Mouse (Mus musculus) gastrocnemius, adult 8-10 months (tissue): ENCODE measurements around the gene Gucy2d. TPM values are rescaled to one million over a fixed set of nuclear protein-coding genes. Genes with fewer than 3 reads are reported as not detected.
A peak's percentile ranks its signal among the peaks of the same experiment; 100 is the strongest.

ENCODE experiments used
- DNase-seq, 2 experiments: peaks; one replicate each; pipeline ENCODE4 v3.0.0; 2022; ENCODE audit warnings: low spot score in 2 of 2
- total RNA-seq, 4 experiments: library from RNA; stranded (reverse); gene quantifications; 2 replicates each; pipeline ENCODE4 v1.2.4; 2022

Gene Gucy2d
- total RNA-seq: under 1 TPM in 1 of 4 experiments, not detected in 3; 0.17 TPM

GRCm38 (mm10) chr7:98439956-98440466, at the start of gene Gucy2d:
Gene Gucy2d (plus strand): TSS chr7:98440416.
- DNase-seq: no peak

- DNase-seq: peak in 1 of 2 experiments; percentile 17
Observed at GRCm38 (mm10) chr7:98390486-98390885, 49.7 kb upstream of the Gucy2d start.

DNA sequence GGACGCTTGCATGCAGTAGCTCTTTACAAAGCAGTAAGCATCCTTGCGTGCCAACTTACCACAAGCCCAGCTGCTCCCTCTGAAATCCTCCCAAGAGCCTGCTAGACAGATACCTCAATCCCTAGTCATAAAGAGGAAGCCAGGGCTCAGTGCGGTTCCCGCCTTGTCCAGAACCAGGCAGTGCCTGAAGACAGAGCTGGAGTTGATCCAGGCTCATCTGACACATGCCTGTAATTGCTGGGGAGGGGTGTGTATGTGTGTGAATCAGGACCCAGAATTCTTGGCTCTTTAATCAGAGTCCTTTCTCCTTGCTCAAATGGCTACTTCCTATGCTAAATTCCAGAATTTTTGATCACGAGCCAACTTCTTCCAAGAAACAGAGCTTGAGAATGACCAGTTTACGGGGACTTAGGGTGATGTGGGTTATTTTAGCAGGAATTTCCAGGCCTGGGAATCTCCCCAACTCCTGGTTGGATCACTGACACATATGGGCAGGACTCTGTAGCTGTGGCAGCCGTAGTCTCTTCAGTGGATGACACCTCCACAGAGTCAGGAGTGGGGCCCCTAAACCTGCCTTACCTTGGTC, 48.8 kb upstream of the Gucy2d start:
- DNase-seq: no peak

GRCm38 (mm10) chr7:98392466-98393201, 47.6 kb upstream of the Gucy2d start:
- no peak for DNase-seq

DNA sequence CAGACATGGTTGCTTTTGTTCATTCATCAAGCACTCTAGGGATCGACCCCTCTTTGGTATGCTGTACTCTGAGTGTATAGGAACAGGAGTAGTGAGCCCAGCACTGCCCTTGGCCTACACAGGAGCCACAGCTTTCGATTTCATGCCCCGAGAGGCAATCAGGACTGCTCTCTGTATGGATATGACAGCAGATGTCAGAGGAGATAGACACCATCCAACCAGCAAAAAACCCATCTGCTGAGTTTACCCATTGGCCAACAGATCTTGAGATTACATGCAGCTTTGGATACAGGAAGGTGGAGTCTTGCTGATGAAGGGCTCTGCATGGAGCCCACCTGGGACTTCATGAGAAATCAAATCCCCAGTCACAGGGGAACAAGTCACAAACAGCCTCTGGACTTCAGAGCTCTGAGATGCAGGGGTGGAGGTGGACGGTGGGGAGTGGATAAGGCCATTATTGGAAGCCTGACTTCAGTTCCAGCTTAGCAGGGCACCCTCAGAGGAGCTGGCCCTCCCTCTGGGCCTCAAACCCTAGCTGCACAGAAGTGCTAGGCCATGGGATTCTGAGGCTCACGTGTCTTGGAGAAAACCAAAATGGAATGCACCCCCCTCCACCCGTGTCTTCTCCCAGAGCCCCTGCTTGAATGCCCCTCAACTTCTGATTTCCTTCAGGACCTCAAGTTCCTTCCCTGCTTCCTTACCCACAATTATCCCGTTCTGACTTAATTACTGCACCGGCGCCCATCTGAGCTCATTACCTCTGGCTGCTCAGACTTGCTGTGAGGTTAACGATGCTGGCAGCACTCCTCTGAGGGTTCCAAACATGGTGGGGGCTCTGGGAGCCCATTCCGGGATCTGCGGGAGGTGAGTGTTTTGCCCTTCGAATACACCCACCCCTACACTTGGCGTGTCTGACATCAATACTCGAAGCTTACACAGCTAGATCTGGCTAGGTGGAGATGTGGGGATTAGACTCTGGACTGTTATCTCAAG, 37.3 kb upstream of the Gucy2d start:
- DNase-seq: no peak

GRCm38 (mm10) chr7:98403996-98404395, 36.2 kb upstream of the Gucy2d start:
- no peak for DNase-seq

GRCm38 (mm10) chr7:98407615-98408014, 32.6 kb upstream of the Gucy2d start:
- DNase-seq: no peak

GRCm38 (mm10) chr7:98413115-98413514, 27.1 kb upstream of the Gucy2d start:
- no peak for DNase-seq

DNA sequence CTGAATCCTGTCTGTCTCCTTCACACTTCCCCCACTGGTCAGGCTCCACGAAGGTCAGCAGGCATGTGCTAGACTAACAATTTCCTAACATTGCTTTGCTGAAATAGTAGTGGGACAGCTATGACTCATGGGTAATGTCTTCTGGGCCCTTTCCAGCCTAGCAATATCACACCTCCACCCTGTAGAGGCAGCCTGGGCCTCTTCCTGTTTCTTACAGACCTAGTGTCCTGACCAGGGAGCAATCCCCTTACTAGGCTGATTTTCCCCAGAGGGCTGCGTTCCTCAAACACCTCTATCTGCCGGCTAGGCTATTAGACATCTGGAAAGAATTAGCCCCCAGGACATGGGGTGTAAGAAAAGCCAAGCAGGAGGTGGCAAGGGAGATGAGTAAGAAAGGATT, 24.7 kb upstream of the Gucy2d start:
- DNase-seq: peak in 1 of 2 experiments; percentile 11

GRCm38 (mm10) chr7:98416020-98416419, 24.2 kb upstream of the Gucy2d start:
- DNase-seq: no peak

- peak; percentile 14 to 23 for DNase-seq
Observed at GRCm38 (mm10) chr7:98418031-98418805, 22.0 kb upstream of the Gucy2d start.

DNA sequence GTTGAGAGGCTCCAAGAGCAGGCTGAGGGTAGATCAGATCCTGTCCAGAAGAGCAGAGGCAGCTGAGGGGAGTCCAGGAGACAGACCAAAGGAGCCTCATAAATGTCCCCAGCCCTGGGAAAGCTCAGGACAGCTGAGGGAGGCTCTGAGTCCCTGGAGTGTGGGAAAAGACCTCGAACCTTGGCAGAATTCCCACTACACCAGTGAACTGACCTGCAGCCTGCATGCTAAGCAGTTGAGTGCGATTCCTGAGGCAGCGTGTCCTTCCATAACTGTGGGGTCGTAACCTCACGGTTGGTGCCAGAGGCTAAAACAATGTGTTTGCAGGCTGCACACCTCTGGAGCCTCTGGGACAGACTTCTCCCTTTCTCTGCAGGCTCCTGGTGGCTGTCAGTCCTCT, 20.9 kb upstream of the Gucy2d start:
- no peak for DNase-seq

GRCm38 (mm10) chr7:98423546-98423945, 16.7 kb upstream of the Gucy2d start:
- DNase-seq: no peak

DNA sequence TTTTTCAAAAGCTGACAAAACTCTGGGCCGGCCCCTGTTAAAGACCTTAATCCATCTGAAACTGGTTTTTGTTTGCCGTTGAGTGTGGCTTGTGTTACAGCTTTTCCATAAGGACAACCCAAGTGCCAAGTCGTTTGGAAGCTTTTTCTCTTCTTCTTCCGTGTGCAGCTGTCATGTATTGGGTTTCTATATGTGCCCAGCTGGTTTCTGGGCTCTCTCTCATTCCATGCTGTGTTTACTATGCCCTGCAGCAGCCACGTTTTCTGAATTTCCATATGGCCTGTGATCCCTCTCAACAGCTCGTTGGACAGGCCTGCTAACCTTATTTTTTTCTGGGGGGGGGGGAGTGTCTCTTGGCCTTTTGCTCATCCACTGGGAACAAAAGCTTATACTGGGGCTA, 15.8 kb upstream of the Gucy2d start:
- no peak for DNase-seq

DNA sequence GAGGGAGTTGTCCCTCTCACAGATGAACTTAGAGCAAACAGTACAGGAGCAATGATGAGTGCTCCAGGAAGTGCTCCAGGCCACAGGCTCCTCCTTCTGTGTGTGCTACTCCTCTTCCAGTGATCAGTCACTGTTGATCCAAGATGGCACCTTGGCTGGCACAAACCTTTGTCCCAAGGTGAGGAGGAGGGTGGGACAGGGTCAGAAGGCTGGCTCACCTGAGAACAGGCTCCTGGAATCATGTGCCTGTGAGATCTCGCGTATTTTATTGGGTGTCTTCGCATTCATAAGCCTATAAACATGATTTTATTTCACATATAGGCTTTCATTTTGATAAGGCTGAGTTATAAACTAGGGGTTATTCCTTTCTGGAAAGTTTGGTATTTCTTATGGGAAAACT, 14.7 kb upstream of the Gucy2d start:
- DNase-seq: no peak

DNA sequence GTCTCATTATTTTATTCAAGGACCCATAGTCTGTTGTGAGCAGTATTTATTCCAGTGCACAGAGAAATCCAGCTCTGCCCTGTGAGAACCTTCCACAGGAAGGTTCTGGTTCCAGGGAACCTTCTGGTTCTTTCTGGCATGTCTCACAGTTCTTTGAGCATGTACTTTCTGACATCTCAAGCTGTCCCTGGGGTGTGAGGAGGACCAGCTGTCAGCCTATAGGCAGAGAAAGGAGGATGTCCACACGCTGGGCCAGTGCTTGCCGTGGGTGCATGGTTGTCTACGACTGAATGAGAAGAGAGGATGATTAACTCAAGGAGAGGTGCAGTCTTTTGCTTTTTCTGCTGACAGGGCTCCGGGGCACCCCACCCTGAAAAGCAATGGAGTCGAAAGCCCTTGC, 13.6 kb upstream of the Gucy2d start:
- no peak for DNase-seq

- DNase-seq: no peak
Observed at GRCm38 (mm10) chr7:98427115-98427835, 12.9 kb upstream of the Gucy2d start.

- DNase-seq: no peak
Observed at GRCm38 (mm10) chr7:98429579-98429978, 10.6 kb upstream of the Gucy2d start.

DNA sequence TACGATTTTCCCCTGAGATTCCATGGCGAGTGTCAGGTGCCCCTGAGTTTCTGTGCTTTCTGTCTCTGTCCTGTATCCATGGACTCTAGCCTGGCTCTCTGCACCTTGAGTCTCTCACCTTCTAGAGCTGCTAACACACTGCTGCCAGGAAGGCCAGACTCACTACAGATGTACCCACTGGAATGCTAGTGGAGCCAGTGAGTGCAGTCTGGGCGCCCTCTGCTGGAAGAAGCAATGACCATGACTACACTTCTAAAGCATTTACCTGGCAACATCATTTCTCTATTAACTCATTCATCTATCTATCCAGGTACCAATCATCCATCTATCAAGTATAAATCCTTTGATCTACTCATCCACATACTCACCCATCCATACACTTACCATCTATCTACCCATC, 9.4 kb upstream of the Gucy2d start:
- DNase-seq: peak; percentile 31 to 43

DNA sequence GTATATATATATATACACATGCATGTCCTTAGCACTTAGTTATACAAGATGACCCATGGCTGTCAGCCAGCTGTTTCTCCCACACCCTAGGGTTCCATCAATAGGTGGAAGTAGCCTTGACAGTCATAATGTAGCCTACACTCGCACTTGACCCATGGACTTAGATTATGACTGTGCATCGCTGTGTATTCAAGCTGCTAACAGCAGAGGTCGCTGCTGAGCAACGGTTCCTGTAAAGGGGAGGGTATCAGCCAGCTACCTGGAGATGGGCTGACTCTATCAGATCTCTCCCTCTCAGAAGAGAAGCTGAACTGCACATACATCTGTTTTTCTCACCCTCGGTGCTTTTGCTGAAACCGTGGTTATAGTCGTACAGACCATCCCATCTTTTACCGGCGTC, 2.6 kb upstream of the Gucy2d start:
- no peak for DNase-seq
